Mouse (Mus musculus) neutrophil, adult 5-6 weeks (primary cell): ENCODE data around the gene Med14. TPM values are rescaled to one million over a fixed set of nuclear protein-coding genes. Genes with fewer than 3 reads are reported as not detected.
A peak's percentile ranks its signal among the peaks of the same experiment; 100 is the strongest.

Experiments
- ATAC-seq: fragments of 151-379, 151-347 bp; 2 replicates; pipeline ENCODE4 v1.8.0; 2017; ENCODE audit warnings: mild to moderate bottlenecking, moderate TSS enrichment; ENCODE audit not compliant: insufficient number of reproducible peaks, poor library complexity, low FRiP score, severe bottlenecking; ENCODE audit errors: extremely low read depth
- total RNA-seq: library from RNA; stranded (forward); fragments of 200-1000 nt; gene quantifications from 2 replicates; pipeline ENCODE4 v1.2.3, GENCODE M21; 2017

Med14 gene
- total RNA-seq, result 25.3 and 25.4 TPM in 2 replicates

- peak; percentile 91 for ATAC-seq
These were observed at the start of gene Med14 for GRCm38 (mm10) chrX:12761626-12762333. Gene Med14, minus strand, starts transcription at chrX:12762073.

- no peak for ATAC-seq
These were observed 38.7 kb upstream of the Med14 start for GRCm38 (mm10) chrX:12800559-12800958.

- ATAC-seq, result peak; percentile 46; the same call in 1 of the 2 replicates
These were observed 33.0 kb upstream of the Med14 start for GRCm38 (mm10) chrX:12794842-12795241.

- ATAC-seq, result no peak
These were observed 29.9 kb upstream of the Med14 start for GRCm38 (mm10) chrX:12791674-12792340.

GRCm38 (mm10) chrX:12773236-12773635, 11.4 kb upstream of the Med14 start:
- ATAC-seq, result no peak

- no peak for ATAC-seq
These were observed 9.7 kb upstream of the Med14 start for GRCm38 (mm10) chrX:12771561-12771960.

GRCm38 (mm10) chrX:12768571-12768970, 6.7 kb upstream of the Med14 start:
- ATAC-seq, result no peak

- ATAC-seq, result 0 out of 2 replicates have a peak, but pooled peaks have one; percentile 39
These were observed 5.1 kb upstream of the Med14 start for GRCm38 (mm10) chrX:12766846-12767564.

- no peak for ATAC-seq
These were observed 1.4 kb upstream of the Med14 start for GRCm38 (mm10) chrX:12763127-12763834.

- no peak for ATAC-seq
These were observed 657 bp upstream of the Med14 start for GRCm38 (mm10) chrX:12762334-12763126.

- no peak for ATAC-seq
These were observed 631 bp downstream of the Med14 start for GRCm38 (mm10) chrX:12761259-12761625.

- ATAC-seq, result no peak
These were observed 1.4 kb downstream of the Med14 start for GRCm38 (mm10) chrX:12760501-12760900.

- ATAC-seq, result no peak
These were observed 2.2 kb downstream of the Med14 start for GRCm38 (mm10) chrX:12759625-12760024.

GRCm38 (mm10) chrX:12747886-12748285, 14.0 kb downstream of the Med14 start:
- no peak for ATAC-seq

- ATAC-seq, result no peak
These were observed 15.1 kb downstream of the Med14 start for GRCm38 (mm10) chrX:12746729-12747128.

- ATAC-seq, result no peak
These were observed 21.5 kb downstream of the Med14 start for GRCm38 (mm10) chrX:12740396-12740795.

GRCm38 (mm10) chrX:12716036-12716435, 45.8 kb downstream of the Med14 start:
- no peak for ATAC-seq

GRCm38 (mm10) chrX:12713796-12714195, 48.1 kb downstream of the Med14 start:
- ATAC-seq, result no peak

- ATAC-seq, result no peak
These were observed 75.0 kb downstream of the Med14 start for GRCm38 (mm10) chrX:12686910-12687309.
